Mouse (Mus musculus): ENCODE measurements around the gene Chmp5.
"Not testable (repeated sequence)": the region's sequence is repeated elsewhere in the genome, so short reads cannot be mapped to it uniquely, and the experiment has no call there.

Chmp5 gene

DNA sequence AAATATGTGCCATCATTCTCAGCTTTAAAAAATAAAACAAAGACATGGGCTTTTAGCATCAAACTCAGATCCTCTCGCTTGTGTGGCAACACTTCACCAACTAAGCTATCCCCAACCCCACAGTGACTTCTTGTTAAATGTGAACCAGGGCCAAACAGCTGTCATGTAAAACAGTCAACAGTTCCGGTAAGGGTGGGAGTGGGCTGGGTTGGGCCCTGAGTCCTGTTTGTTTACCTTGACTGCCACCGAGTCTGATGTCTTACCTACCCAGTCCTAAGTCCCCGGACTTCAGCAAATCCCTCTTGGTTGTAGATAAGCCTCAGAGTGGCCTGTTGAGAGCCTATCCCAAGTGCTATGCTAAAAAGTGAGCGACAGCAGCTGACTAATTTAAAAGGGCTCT, 14.5 kb upstream of the Chmp5 start:
- H3K9me3 ChIP-seq (ENCODE audit: low read length) = no peaks in the 10 kb centered on the region
- peaks cover 68% of the 10 kb centered on the region for H3K36me3 ChIP-seq (ENCODE audit: insufficient read depth, low read length)
- H3K27me3 ChIP-seq (ENCODE audit: insufficient read depth, low read length) = no peaks in the 10 kb centered on the region
- no peak for TF ChIP-seq POU5F1 (IDR thresholded peaks at IDR 0.05; ENCODE audit: borderline replicate concordance, low read length)
- TF ChIP-seq CTCF (conservative IDR thresholded peaks at IDR 0.05; ENCODE audit: low read length) = no peak
- TF ChIP-seq NANOG (IDR thresholded peaks at IDR 0.05; ENCODE audit: borderline replicate concordance, low read length) = no peak
- H3K4me3 ChIP-seq (replicated peaks; ENCODE audit: low read length) = peak overlapping the region; percentile 37; the same call in 1 of the 2 replicates
- peaks cover 39% of the 10 kb centered on the region for H3K4me1 ChIP-seq (replicated peaks; ENCODE audit: low read depth, low read length)

DNA sequence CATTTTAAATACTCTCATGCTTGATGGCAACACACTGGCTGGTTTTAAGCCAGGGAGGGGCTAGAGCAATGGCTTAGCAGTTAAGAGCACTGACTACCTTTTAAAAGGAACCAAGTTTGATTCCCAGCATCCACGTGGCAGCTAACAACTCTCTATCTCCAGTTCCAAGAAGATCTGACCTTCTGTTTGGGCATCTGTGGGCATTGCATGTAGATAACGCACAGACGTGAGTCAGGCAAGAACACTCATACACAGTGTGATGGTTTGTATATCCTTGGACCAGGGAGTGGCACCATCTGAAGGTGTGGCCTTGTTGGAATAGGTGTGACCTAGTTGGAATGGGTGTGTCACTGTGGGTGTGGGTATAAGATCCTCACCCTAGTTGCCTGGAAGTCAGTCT, 13.8 kb upstream of the Chmp5 start:
- H3K4me1 ChIP-seq (replicated peaks; ENCODE audit: low read depth, low read length) = peaks cover 39% of the 10 kb centered on the region
- peaks cover 75% of the 10 kb centered on the region for H3K36me3 ChIP-seq (ENCODE audit: insufficient read depth, low read length)
- H3K27me3 ChIP-seq (ENCODE audit: insufficient read depth, low read length); H3K9me3 ChIP-seq (ENCODE audit: low read length): not testable (repeated sequence)
- H3K4me3 ChIP-seq (replicated peaks; ENCODE audit: low read length) = peak overlapping the region; percentile 37

DNA sequence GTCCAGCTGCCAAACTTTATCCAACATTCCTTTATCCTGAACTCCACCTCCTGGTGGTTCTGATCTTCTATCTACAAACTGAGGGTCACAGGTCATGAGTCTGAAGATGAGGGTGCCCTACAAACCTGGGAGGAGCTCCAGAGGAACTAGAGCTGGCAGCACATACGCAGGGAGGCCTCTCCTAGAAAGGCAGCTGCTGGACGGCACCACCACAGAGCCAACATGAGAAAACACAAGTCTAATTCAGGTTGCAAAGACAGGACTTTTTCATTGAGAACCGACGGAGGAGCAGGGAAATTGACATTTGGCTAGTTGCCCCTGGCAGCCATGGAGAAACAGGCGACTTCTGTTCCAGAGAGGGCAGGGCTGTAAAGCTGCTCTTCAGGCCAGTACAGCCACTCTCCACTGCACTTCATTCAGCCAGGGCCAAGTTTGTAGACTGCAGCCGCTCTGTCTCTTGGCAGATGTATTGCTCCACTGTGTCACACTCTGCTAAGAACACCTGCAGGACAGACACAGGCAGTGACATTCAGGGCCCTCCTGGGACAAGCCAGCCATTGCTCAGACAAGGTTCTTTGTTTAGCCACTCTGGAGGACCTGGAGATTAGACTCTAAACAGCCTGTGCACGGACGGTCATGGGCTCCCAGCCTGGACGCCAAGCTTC, 11.9 kb upstream of the Chmp5 start:
- Histone ChIP-seq H3K36me3 (ENCODE audit: insufficient read depth, low read length) (peaks cover 87% of the 10 kb centered on the region), H3K9me3 (ENCODE audit: low read length) (peaks cover 13% of the 10 kb centered on the region), H3K27me3 (ENCODE audit: insufficient read depth, low read length) (no peaks in the 10 kb centered on the region), H3K4me1 (replicated peaks; ENCODE audit: low read depth, low read length) (peaks cover 46% of the 10 kb centered on the region), H3K4me3 (replicated peaks; ENCODE audit: low read length) (no peak overlapping the region)
- TF ChIP-seq NANOG (IDR thresholded peaks at IDR 0.05; ENCODE audit: borderline replicate concordance, low read length) = no peak
- no peak for TF ChIP-seq CTCF (conservative IDR thresholded peaks at IDR 0.05; ENCODE audit: low read length)
- no peak for TF ChIP-seq POU5F1 (IDR thresholded peaks at IDR 0.05; ENCODE audit: borderline replicate concordance, low read length)

DNA sequence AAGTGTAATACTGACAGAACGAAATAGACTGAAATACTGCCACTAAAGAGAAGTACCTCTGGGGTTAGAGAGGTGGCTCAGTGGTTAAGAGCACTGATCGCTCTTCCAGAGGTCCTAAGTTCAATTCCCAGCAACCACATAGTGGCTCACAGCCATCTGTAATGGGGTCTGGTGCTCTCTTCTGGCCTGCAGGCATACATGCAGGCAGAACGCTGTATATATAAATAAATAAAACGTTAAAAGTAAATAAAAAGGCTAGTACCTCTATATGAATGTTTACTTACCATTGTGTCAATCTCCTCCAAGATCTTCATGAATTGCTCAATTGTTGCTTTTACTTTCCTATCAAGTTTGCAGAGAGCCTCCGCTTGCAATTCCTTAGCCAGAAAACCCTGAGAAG, 9.4 kb upstream of the Chmp5 start:
- TF ChIP-seq CTCF (conservative IDR thresholded peaks at IDR 0.05; ENCODE audit: low read length) (no peak), NANOG (IDR thresholded peaks at IDR 0.05; ENCODE audit: borderline replicate concordance, low read length) (no peak), POU5F1 (IDR thresholded peaks at IDR 0.05; ENCODE audit: borderline replicate concordance, low read length) (no peak)

DNA sequence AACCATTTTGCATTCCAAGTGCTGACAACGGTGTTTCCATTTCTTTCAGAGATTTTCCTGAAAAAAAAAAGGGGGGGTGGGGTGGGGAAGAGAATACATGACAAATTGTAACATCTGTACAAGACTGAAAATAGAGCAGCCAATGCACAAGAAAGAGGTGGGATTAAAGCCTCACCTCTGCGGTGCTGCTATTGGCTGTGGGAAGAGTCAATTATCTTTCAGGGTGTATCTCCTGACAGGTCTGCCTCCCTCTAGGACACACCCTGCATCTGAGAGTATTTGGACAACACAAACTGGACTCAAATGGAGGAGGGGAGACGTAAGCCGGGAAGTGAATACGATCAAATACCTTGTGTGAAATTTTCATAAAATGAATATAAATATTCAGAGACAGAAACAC, 4.6 kb upstream of the Chmp5 start:
- TF ChIP-seq CTCF (conservative IDR thresholded peaks at IDR 0.05; ENCODE audit: low read length) = no peak
- TF ChIP-seq NANOG (IDR thresholded peaks at IDR 0.05; ENCODE audit: borderline replicate concordance, low read length) = no peak
- no peak for TF ChIP-seq POU5F1 (IDR thresholded peaks at IDR 0.05; ENCODE audit: borderline replicate concordance, low read length)
- no peak overlapping the region for H3K4me3 ChIP-seq (replicated peaks; ENCODE audit: low read length)
- H3K9me3 ChIP-seq (ENCODE audit: low read length) = peaks cover 13% of the 10 kb centered on the region
- H3K4me1 ChIP-seq (replicated peaks; ENCODE audit: low read depth, low read length) = peaks cover 58% of the 10 kb centered on the region
- H3K36me3 ChIP-seq (ENCODE audit: insufficient read depth, low read length) = peaks cover 76% of the 10 kb centered on the region
- H3K27me3 ChIP-seq (ENCODE audit: insufficient read depth, low read length) = no peaks in the 10 kb centered on the region

More for the DNA sequence above, 9.4 kb upstream of the Chmp5 start:
- peaks cover 92% of the 10 kb centered on the region for H3K36me3 ChIP-seq (ENCODE audit: insufficient read depth, low read length)
- H3K27me3 ChIP-seq (ENCODE audit: insufficient read depth, low read length) = no peaks in the 10 kb centered on the region
- H3K9me3 ChIP-seq (ENCODE audit: low read length) = peaks cover 13% of the 10 kb centered on the region
- H3K4me3 ChIP-seq (replicated peaks; ENCODE audit: low read length) = no peak overlapping the region
- H3K4me1 ChIP-seq (replicated peaks; ENCODE audit: low read depth, low read length) = peaks cover 51% of the 10 kb centered on the region

DNA sequence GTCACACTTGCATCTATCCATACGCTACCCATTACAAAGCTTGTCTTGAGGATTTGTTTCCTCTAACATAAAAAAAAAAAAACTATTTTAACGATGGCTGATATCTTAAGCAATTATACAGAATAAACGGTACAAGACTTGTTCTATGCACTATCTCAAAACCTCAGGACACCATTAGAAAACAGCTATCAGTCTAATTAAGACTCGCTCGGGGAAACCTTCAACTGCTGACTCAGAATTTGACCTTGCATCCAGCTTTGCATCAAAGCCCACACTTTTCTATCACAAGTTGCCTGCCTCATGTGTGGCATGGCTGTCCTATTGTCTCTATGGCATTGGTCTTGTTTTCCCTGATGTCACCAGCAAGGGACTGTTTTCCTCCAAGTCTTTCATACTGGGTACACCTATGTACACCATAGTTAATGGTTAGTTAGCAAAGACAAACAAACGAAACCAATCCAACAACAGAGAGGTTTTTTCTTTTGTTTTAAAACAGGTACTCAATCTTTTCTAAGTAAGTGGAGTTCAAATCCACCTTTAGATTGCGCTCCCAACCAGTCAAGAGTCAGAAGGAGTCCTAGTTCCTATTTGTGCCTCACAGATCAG, 1.6 kb upstream of the Chmp5 start:
- Histone ChIP-seq H3K27me3 (ENCODE audit: insufficient read depth, low read length) (no peaks in the 10 kb centered on the region), H3K9me3 (ENCODE audit: low read length) (no peaks in the 10 kb centered on the region), H3K4me3 (replicated peaks; ENCODE audit: low read length) (peak overlapping the region; percentile 97; the same call in 1 of the 2 replicates), H3K36me3 (ENCODE audit: insufficient read depth, low read length) (peaks cover 71% of the 10 kb centered on the region), H3K4me1 (replicated peaks; ENCODE audit: low read depth, low read length) (peaks cover 53% of the 10 kb centered on the region)
- no peak for TF ChIP-seq CTCF (conservative IDR thresholded peaks at IDR 0.05; ENCODE audit: low read length)
- TF ChIP-seq NANOG (IDR thresholded peaks at IDR 0.05; ENCODE audit: borderline replicate concordance, low read length) = no peak
- TF ChIP-seq POU5F1 (IDR thresholded peaks at IDR 0.05; ENCODE audit: borderline replicate concordance, low read length) = no peak

DNA sequence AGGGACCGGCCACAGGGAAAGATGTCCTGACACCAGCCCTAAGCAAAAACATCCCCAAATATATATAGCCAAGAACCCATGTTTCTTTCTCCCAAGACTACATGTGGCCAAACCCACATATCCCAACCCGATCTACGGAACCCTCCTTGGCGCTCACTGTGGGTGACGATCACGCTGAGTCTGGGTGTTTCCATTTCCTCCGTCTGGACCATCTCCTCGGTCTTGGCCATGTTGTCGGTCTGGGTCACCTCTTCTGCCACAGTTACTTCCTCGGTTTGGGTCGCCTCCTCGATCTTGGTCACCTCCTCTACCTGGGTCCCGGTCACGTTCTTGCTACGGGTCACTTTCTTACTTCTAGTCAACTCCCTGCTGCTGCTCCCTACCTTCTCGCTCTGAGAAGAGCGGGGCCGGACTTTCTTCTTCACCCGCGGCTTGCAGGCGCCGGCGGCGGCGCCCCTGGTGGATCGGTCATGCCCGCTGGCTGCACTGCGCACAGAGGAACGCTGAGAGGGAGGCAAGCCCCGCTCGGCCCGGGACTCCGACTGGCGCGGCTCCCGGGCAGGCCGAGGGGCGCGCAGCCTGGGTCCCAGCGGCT, 545 bp upstream of the Chmp5 start:
- Histone ChIP-seq H3K4me3 (replicated peaks; ENCODE audit: low read length) (peak overlapping the region; percentile 97), H3K4me1 (replicated peaks; ENCODE audit: low read depth, low read length) (peaks cover 43% of the 10 kb centered on the region), H3K36me3 (ENCODE audit: insufficient read depth, low read length) (peaks cover 69% of the 10 kb centered on the region), H3K9me3 (ENCODE audit: low read length) (no peaks in the 10 kb centered on the region), H3K27me3 (ENCODE audit: insufficient read depth, low read length) (no peaks in the 10 kb centered on the region)
- no peak for TF ChIP-seq NANOG (IDR thresholded peaks at IDR 0.05; ENCODE audit: borderline replicate concordance, low read length)
- TF ChIP-seq POU5F1 (IDR thresholded peaks at IDR 0.05; ENCODE audit: borderline replicate concordance, low read length) = no peak
- no peak for TF ChIP-seq CTCF (conservative IDR thresholded peaks at IDR 0.05; ENCODE audit: low read length)

DNA sequence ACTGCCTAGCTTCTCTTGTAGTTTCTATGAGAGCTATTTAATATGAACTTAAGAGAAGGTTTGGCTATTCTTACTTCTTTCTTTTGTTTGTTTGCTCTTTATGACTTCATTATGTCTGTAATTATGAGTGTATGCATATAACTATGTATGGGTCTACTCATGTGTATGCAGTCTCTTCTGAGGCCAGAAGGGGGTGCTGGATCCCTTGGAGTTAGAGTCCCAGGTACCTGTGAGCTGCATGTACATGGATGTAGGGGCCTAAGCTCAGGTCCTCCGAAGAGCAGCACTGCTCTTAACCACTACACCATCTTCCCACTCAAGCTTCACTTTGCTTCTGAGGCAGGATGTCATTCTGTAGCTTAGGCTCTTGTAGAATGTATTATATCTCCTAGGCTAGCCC, 5.3 kb downstream of the Chmp5 start:
- TF ChIP-seq POU5F1 (IDR thresholded peaks at IDR 0.05; ENCODE audit: borderline replicate concordance, low read length) (no peak), CTCF (conservative IDR thresholded peaks at IDR 0.05; ENCODE audit: low read length) (peak; percentile 56)
- no peak overlapping the region for H3K4me3 ChIP-seq (replicated peaks; ENCODE audit: low read length)
- H3K9me3 ChIP-seq (ENCODE audit: low read length) = no peaks in the 10 kb centered on the region
- H3K27me3 ChIP-seq (ENCODE audit: insufficient read depth, low read length) = no peaks in the 10 kb centered on the region
- peaks cover 89% of the 10 kb centered on the region for H3K36me3 ChIP-seq (ENCODE audit: insufficient read depth, low read length)
- peaks cover 12% of the 10 kb centered on the region for H3K4me1 ChIP-seq (replicated peaks; ENCODE audit: low read depth, low read length)

All from E14TG2a.4 (cell line).